Mouse (Mus musculus) bone marrow, adult 2 months (tissue): ENCODE measurements around the gene Acp7.

ENCODE experiments used
- CTCF ChIP-seq: fragments of 200-500 bp; IDR thresholded peaks from 2 replicates; pipeline ENCODE4 v1.5.1; 2011; ENCODE audit warnings: low read length, control low read depth; ENCODE audit not compliant: control insufficient read depth, insufficient read depth
- POLR2A ChIP-seq: fragments of 200-500 bp; IDR thresholded peaks from 2 replicates; pipeline ENCODE4 v1.6.1; 2011; ENCODE audit warnings: low read depth, mild to moderate bottlenecking, control low read depth, low read length, borderline replicate concordance; ENCODE audit not compliant: control insufficient read depth

- TF ChIP-seq POLR2A (no peak), CTCF (no peak)
These were observed 60.7 kb downstream of the Acp7 start for GRCm38 (mm10) chr7:28570291-28570981.
